Mouse (Mus musculus) CH12.LX (cell line): ENCODE measurements around the gene Tbx15.

ENCODE experiments used
- CTCF ChIP-seq, 2 experiments: IDR thresholded peaks in 1 of 2; conservative IDR thresholded peaks in 1 of 2; 2 replicates each; pipeline ENCODE4 v1.5.1; 2011 to 2012; ENCODE audit warnings: low read depth in 2 of 2, low read length in 2 of 2, improper control_type of control experiment in 1 of 2, inconsistent platforms in 1 of 2, mild to moderate bottlenecking in 1 of 2, moderate library complexity in 1 of 2
- E2F4 ChIP-seq: IDR thresholded peaks from 2 replicates; pipeline ENCODE4 v1.6.1; 2011; ENCODE audit warnings: low read depth, low read length, improper control_type of control experiment; ENCODE audit not compliant: insufficient replicate concordance
- IRF4 ChIP-seq: IDR thresholded peaks from 2 replicates; pipeline ENCODE4 v1.6.1; 2014; ENCODE audit warnings: low read depth, mild to moderate bottlenecking, inconsistent platforms, low read length, improper control_type of control experiment

DNA sequence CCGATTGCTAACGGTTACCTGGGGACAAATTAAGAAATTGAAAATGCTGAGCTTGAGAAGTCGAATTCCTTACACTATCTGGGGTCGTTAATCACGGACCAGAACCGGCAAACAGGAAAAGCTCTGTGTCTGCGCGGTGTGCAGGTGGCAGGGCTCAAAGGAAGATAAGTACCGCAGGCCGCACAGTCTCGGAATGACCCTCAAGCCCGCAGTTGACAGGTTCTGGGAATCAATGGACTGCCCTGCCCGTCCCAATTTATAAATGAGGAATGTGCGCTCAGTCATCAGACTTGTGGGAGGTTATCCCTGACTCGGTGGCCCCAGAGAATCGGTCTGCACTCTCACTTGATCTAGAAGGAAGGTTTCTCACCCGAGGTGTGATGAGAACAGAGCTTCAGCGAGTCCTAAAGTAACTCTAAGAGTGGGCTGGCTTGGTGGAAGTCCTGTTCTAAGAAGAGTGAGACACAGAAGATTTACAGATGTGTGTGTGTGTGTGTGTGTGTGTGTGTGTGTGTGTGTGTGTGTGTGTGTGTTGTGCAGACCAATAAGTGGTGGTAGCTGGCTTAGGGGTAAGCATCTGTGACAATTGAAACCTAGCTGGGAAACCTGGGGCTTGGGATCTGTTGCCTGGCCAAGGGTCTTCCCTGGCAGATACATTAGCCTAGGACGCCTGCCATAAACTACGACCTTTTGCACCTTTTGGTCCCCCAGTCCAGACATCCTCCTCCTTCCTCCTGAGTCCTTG is 708 bp upstream of the Tbx15 start:
- TF ChIP-seq E2F4 (no peak), CTCF (conservative IDR thresholded peaks at IDR 0.05 in 1 of 2, IDR thresholded peaks at IDR 0.05 in 1 of 2; ENCODE audit: low read depth in 2 of 2, low read length in 2 of 2) (no peak), IRF4 (no peak)
